Mouse (Mus musculus) layer of hippocampus, adult 9-11 months (tissue): ENCODE measurements around the gene Gm43191.
A peak's percentile ranks its signal among the peaks of the same experiment; 100 is the strongest.
"Not testable (repeated sequence)": the region's sequence is repeated elsewhere in the genome, so short reads cannot be mapped to it uniquely, and the experiment has no call there.

Source experiments
- DNase-seq: peaks from one replicate; pipeline ENCODE4 v3.0.0; 2022

Gene Gm43191

DNA sequence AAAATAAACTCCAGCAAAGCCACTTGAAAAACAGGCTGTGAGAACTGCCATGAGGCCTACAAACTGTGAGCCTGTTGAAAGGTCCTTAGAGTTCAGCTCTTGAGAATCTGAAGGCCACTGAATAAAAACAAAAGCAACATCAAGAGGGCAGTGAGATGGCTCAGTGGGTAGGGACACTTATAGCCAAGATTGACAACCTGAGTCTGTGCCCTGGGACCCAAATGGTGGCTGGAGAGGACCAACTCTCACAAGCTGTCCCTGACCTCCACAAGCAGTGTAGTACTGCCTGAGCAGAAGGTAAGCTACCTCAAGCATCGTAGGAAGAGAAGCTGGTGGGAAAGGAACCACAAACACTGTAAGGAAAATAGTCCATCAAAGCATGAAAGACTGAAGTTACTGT lies at the start of gene Gm43191:
Gm43191 (minus strand) TSS at position 101 of the 400 bp plus-strand sequence.
- no peak for DNase-seq

DNA sequence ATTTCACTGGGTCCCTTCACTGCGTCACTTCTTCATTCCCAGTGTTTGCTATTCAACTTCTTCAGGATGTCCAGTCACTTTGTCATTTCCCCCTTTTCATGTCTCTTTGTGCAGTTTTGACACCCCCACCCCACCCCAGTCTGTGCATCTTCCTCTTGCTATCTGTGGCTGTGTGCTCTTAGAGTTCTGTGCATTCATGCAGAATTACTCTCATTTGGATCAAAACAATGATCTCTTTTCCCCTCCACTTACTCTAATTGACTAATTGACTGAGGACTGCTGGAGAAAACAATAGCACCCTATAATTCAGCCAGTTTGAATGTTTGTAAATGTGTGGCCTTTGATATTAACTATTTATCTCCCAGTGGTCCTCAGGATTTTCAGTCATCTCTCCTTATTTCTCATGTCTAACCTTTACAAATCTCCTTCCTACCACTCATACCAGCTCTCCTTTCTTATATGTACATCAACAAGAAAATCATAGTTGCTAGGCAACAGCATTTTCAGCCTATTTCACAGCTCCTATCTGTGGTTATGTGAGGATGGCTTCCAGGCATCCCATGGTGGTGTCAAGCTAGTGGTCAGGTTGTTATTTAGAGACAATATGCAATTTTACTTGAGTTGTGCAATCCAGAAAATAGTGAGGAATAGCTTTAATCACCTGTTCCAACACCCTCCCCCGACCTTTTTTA lies 48.6 kb upstream of the Gm43191 start:
- DNase-seq, result no peak

- no peak for DNase-seq
These were observed 45.7 kb upstream of the Gm43191 start for GRCm38 (mm10) chr3:116726807-116727206.

DNA sequence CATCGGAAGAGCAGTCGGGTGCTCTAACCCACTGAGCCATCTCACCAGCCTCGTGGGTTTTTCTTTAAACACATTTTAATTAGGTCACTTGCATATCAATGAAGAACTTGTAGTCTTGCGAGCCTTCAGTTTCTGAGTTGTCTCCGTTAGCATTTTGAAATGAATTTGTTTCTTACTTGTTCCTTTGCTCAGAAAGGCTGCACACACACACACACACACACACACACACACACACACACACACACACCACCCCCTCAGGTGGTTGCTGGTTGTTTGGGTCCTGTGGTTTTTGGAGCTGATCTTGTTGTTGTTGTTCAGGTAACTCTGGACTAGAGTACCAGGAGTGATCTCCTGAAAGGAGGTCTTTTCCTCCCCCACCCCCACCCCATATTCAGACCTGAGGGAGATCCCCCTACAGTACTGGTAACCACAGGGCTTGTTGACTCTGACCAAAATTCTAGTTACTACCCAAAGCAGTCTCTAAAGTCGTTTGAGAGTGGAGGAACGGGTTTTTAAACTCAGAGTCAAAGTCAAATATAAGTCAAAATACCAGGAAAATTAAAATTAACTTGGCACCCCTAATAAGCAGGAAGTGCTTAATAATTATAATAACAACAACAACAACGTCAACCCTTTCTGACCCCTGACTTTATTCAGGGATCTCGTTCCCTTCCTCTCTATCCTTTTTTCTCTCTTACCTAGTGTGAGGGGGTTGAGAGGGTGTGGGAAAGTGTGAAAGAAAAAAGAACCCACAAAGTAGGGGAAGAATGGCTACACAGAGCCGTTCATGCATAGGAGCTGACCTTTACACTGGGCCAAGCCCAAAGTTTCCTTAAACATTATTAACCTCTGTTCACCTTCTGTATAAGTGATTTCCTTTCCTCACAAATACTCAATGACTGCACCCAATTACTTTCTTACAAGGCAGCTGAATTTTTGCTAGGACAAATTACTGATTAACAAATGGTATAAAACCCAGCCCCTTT lies 42.7 kb upstream of the Gm43191 start:
- DNase-seq, result no peak

DNA sequence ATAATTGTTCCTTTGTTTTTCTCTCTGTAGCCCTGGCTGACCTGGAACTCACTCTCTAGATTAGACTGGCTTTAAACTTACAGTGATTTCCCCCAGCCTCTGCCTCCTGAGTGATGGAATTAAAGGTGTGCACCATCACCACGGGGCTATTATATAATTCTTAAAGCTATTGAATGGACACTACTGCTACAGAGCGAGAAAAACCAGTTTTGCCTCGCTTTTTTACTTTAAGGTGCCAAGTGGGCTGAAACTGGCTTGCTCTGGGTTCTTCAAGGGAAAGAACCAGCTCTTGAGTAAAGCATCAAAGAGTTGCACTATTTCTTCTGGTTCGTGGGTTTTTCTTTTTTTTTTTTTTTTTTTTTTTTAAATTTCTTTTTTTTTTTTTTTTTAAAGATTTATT lies 41.9 kb upstream of the Gm43191 start:
- no peak for DNase-seq

GRCm38 (mm10) chr3:116718951-116719350 lies 37.9 kb upstream of the Gm43191 start:
- DNase-seq, result no peak

- no peak for DNase-seq
These were observed 32.0 kb upstream of the Gm43191 start for GRCm38 (mm10) chr3:116713031-116713430.

- peak; percentile 8 for DNase-seq
These were observed 31.4 kb upstream of the Gm43191 start, which contains the start of gene Slc35a3 for GRCm38 (mm10) chr3:116712436-116712881. Slc35a3 (minus strand) TSS chr3:116712831.

GRCm38 (mm10) chr3:116711624-116712435 lies 30.8 kb upstream of the Gm43191 start:
- peak; percentile 49 for DNase-seq

GRCm38 (mm10) chr3:116710941-116711340 lies 29.9 kb upstream of the Gm43191 start:
- no peak for DNase-seq

GRCm38 (mm10) chr3:116705637-116706204 lies 24.7 kb upstream of the Gm43191 start:
- DNase-seq, result no peak

GRCm38 (mm10) chr3:116703835-116704234 lies 22.8 kb upstream of the Gm43191 start:
- DNase-seq, result no peak

GRCm38 (mm10) chr3:116702647-116703272 lies 21.7 kb upstream of the Gm43191 start:
- no peak for DNase-seq

- no peak for DNase-seq
These were observed 20.5 kb upstream of the Gm43191 start for GRCm38 (mm10) chr3:116701601-116702000.

DNA sequence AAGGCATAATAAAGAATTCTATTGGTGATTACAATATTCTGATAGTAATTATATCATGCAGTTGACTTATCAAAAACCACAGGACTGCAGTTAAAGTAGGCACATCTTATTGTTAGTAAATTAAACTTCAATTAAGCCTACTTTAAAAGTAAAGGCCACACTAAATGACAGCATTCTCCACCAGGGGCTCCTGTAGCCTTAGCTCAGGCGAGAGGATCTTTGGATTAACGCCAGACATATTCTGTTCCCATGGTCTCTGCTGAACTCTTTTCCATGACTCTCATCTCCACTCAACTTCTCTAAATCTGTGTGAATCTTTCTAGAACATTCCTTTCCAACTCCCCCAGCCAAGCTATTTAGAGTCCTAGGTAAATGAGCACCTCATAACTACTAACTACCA lies 17.7 kb upstream of the Gm43191 start:
- DNase-seq, result no peak

DNA sequence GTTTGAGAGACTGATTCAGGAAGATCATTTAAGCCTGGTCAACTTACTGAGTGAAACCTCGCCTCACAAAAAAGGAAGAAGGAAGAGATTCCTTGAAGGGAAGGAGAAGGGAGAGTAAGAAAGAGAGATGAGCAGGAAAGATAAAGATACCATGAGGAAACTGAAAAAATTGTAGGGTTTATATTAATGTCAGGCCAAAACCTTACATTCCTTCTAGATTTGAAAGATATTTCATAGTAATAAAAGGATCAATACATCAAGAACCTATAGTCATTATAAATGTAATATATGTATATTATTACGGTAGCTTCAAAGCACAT lies 14.6 kb upstream of the Gm43191 start:
- DNase-seq, result no peak

- no peak for DNase-seq
These were observed 14.1 kb upstream of the Gm43191 start for GRCm38 (mm10) chr3:116694955-116695665.

DNA sequence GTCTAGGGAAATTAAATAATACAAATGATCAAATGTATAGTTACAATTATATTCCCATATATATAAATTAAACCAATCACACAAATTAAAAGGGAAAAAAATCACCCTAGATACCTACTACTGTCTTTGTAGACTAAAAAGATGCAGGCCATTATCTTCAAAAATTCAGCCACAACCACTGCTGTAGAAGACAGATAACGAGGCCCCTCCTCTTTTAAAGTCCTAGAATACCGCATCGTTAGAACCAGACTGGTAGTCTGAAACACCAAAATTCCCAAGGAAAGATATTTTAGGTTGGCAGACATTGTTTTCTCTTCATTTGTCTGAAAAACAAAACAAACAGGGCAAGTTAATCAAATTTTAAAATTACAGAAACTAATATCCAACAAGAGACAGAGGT lies 13.3 kb upstream of the Gm43191 start:
- no peak for DNase-seq

DNA sequence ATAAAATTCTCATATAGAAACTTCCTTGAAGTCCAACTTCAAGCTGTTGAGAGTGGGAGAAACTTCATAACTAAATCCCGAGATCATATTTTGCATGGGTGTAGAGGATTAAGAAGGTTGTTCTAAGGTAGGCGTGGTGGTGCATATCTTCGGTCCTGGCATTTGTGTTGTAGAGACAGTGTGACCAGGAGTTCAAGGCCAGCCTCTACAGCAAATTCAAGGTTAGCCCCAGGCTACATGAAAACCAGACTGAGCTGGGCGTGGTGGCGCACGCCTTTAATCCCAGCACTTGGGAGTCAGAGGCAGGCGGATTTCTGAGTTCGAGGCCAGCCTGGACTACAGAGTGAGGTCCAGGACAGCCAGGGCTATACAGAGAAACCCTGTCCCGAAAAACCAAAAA lies 16.8 kb downstream of the Gm43191 start:
- DNase-seq, result not testable (repeated sequence)

DNA sequence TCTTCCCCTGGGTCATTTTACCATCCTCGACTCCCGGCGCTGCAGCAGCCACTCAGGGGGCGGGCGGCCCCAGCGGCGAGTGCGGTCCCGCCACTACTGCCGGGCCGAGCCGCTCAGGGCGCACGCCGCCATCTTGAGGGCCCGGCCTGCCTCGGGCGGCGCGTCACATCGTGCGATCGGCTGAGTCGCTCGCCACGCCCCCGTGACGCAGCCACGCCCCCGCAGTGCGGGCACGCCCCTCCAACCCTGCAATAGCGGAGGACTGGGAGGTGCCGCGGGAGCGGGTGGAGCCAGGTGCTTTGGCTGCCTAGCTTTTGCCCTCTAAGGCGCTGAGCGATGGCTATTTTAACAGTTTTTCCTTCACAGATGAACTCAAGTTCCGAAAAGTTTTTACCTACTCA lies 18.6 kb downstream of the Gm43191 start, which contains the start of gene Mfsd14a:
Mfsd14a (minus strand) TSS at position 215 of the 401 bp plus-strand sequence.
- DNase-seq, result peak; percentile 96

GRCm38 (mm10) chr3:116661870-116662414 lies 19.1 kb downstream of the Gm43191 start:
- DNase-seq, result peak; percentile 15
